Mouse (Mus musculus) embryo, embryonic 10.5 days (tissue): Measurements from ENCODE around the gene Olfr395.
"Not testable (repeated sequence)": the region's sequence is repeated elsewhere in the genome, so short reads cannot be mapped to it uniquely, and the experiment has no call there.

Source experiments
- DNase-seq: peaks from one replicate; pipeline ENCODE4 v3.0.0-alpha.2; 2015; ENCODE audit warnings: low spot score

Gene Olfr395

GRCm38 (mm10) chr11:73909199-73909598 lies at the start of gene Olfr395:
TSS of gene Olfr395 (minus strand) at chr11:73909299.
- DNase-seq: not testable (repeated sequence)

GRCm38 (mm10) chr11:73936377-73936776 lies 27.3 kb upstream of the Olfr395 start, which contains the start of gene Olfr23:
TSS of gene Olfr23 (plus strand) at chr11:73936677.
- no peak for DNase-seq

DNA sequence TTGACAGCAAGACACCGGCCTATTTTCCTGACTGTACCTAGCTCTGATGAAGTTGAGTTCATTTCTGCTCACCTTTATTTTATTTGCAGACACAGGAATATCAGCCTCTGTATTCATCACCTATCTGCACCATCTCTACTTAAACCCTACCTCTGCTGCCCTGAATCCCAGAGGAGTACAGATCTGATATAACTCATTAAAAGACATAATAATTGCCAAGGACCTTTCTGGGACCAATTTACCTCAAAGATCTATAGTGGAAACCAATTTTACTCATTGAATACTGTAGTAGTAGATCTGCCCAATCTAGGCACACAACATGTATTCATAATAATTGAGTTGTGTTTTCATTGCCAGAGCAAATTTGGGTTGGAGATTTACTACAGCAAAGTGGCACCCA lies 18.4 kb downstream of the Olfr395 start, which contains the start of gene Olfr394:
Gene Olfr394, minus strand, starts transcription at position 101 of the 400 bp plus-strand sequence.
- DNase-seq: no peak
